Mouse (Mus musculus) midbrain, embryonic 10.5 days (tissue): ENCODE results near the gene Prima1. TPM values are rescaled to one million over a fixed set of nuclear protein-coding genes. Genes with fewer than 3 reads are reported as not detected.

Experiments used
- DNase-seq: peaks from one replicate; pipeline ENCODE4 v3.0.0-alpha.2; 2017; ENCODE audit warnings: low spot score
- H3K27ac ChIP-seq: fragments of 300-500 bp; sonication (generic); replicated peaks from 2 replicates; pipeline ENCODE4 v1.5.1; 2016; ENCODE audit warnings: mild to moderate bottlenecking
- H3K27me3 ChIP-seq: fragments of 300-500 bp; sonication (generic); 2 replicates; pipeline ENCODE4 v1.6.1; 2016; ENCODE audit warnings: low read depth, mild to moderate bottlenecking; ENCODE audit not compliant: poor library complexity, severe bottlenecking
- H3K36me3 ChIP-seq: fragments of 300-500 bp; sonication (generic); 2 replicates; pipeline ENCODE4 v1.6.1; 2016; ENCODE audit warnings: mild to moderate bottlenecking, moderate library complexity
- H3K4me1 ChIP-seq: fragments of 300-500 bp; sonication (generic); 2 replicates; pipeline ENCODE4 v1.6.1; 2016
- H3K4me3 ChIP-seq: fragments of 300-500 bp; sonication (generic); 2 replicates; pipeline ENCODE4 v1.5.1; 2016; ENCODE audit warnings: mild to moderate bottlenecking, moderate library complexity
- H3K9me3 ChIP-seq: fragments of 300-500 bp; sonication (generic); replicated peaks from 2 replicates; pipeline ENCODE4 v1.6.1; 2016; ENCODE audit warnings: mild to moderate bottlenecking
- WGBS: fragments of 180-500 bp; shearing (Covaris S2); methylation state at CpG from one replicate; pipeline ENCODE4 v1.1.7; 2016; 5-methylcytosine and 5-hydroxymethylcytosine counted together
- polyA plus RNA-seq: library from polyadenylated mRNA; unstranded; fragments of >200 nt; fragmentation: Nextera tagmentation; extraction: Ambion mirVana; gene quantifications from 2 replicates; pipeline ENCODE4 v1.2.1, GENCODE M21; 2016

The Prima1 gene
- polyA plus RNA-seq, 1 experiment from 2014 or later = 1.5 TPM

DNA sequence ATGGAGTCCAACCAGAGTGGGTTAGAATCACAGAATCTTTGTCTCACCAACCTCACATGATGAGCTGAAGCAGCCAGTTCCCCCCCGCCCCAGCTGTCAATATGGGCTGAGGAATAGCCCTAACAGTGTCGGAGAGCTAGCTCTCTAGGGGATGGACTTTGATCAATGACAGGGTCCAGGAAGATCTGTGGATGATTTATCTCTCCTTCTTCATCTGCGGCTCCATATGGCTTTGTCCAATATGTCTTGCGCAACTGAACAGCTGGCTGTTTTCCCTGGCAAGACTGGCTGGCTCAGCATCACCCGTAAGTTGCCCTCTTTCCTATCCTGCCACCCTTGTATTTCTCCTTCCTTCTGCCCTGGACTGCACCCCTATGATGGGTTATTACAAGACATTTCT lies 9.2 kb upstream of the Prima1 start:
- Histone ChIP-seq H3K4me1 (peaks cover 5% of the 10 kb centered on the region; the same call in 1 of the 2 replicates), H3K9me3 (no peaks in the 10 kb centered on the region), H3K27me3 (no peaks in the 10 kb centered on the region; the same call in 1 of the 2 replicates), H3K27ac (no peak overlapping the region), H3K4me3 (no peak overlapping the region), H3K36me3 (no peaks in the 10 kb centered on the region)
- 94% methylated on average over 5 of the region's 5 CpGs for WGBS
- no peak for DNase-seq

GRCm38 (mm10) chr12:103250333-103250732 lies 8.4 kb upstream of the Prima1 start:
- Histone ChIP-seq H3K36me3 (no peaks in the 10 kb centered on the region), H3K27me3 (peaks cover 3% of the 10 kb centered on the region; the same call in 1 of the 2 replicates), H3K4me3 (no peak overlapping the region), H3K27ac (no peak overlapping the region), H3K9me3 (no peaks in the 10 kb centered on the region), H3K4me1 (peaks cover 5% of the 10 kb centered on the region; the same call in 1 of the 2 replicates)
- 85% methylated on average over 6 of the region's 6 CpGs for WGBS
- no peak for DNase-seq

DNA sequence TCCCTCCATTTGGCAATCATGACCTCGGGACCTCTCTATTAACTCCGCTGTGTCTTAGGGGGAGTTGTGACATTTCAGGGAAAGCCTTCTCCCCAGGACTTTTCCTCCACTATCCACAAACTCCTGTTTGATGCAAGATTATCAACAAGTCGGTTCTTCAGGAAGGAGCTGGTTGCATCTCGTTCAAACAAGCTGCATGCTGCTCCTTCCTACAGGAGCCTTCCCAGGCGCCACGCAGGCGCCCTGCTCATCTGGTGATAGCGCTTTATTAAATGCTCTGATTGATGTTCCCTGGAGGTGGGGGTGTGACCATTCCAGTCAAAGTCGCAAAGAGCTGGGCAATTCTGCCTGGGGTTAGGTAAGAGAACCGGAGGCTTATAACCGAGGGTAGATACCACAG lies 1.1 kb upstream of the Prima1 start:
- no peak for DNase-seq
- 8% methylated on average over 11 of the region's 11 CpGs for WGBS
- H3K27me3 ChIP-seq = peaks cover 67% of the 10 kb centered on the region

GRCm38 (mm10) chr12:103242591-103243025 lies 658 bp upstream of the Prima1 start:
- Histone ChIP-seq H3K4me1 (peaks cover 45% of the 10 kb centered on the region), H3K4me3 (peak overlapping the region; percentile 69), H3K9me3 (no peaks in the 10 kb centered on the region), H3K27ac (peak overlapping the region; percentile 92), H3K36me3 (no peaks in the 10 kb centered on the region), H3K27me3 (peaks cover 67% of the 10 kb centered on the region)
- under 1% methylated on average over 34 of the region's 34 CpGs for WGBS
- DNase-seq = peak; percentile 66

More for the DNA sequence above, 1.1 kb upstream of the Prima1 start:
- Histone ChIP-seq H3K27ac (peak overlapping the region; percentile 92), H3K4me3 (peak overlapping the region; percentile 69), H3K9me3 (no peaks in the 10 kb centered on the region), H3K36me3 (no peaks in the 10 kb centered on the region), H3K4me1 (peaks cover 45% of the 10 kb centered on the region)

DNA sequence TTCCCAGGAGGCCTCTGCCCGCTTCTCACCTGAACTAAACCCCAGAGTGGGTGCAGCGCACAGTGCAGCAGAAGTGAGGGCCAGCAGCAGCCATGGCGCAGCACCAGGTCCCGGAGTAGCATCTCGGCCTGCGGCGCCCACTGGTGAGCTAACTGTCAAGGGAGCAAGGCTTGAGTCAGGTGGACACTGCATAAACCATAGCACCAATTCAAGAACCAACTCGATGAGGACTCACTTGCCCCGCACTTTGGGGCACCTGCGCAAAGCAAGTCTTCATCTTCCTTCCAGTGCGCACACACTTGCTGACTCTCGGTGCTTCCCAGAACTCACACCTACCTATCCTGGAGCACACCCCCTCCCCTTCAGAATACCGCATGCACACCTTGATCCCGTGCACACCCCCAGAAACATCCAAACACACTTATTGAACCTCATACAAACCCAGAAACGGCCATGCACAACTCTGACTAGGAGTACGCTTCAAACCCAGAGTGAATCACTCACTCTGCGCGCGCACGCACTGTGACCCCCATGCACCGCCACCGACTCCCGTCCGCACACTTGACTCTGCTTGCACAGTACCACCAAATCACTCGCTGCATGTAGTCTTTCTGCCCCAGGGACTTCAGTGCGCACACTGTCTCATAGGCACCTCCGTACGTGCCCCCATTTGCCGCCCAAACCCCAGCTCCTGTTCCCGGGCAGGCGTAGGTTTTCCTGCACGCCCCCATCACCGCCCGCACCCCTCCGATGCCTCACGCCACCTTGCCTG lies 453 bp downstream of the Prima1 start:
- H3K9me3 ChIP-seq = no peaks in the 10 kb centered on the region
- peaks cover 67% of the 10 kb centered on the region for H3K27me3 ChIP-seq
- peak; percentile 21 for DNase-seq
- 8% methylated on average over 36 of the region's 36 CpGs for WGBS
- H3K4me3 ChIP-seq = peak overlapping the region; percentile 69
- H3K4me1 ChIP-seq = peaks cover 43% of the 10 kb centered on the region
- H3K36me3 ChIP-seq = no peaks in the 10 kb centered on the region
- peak overlapping the region; percentile 92 for H3K27ac ChIP-seq

DNA sequence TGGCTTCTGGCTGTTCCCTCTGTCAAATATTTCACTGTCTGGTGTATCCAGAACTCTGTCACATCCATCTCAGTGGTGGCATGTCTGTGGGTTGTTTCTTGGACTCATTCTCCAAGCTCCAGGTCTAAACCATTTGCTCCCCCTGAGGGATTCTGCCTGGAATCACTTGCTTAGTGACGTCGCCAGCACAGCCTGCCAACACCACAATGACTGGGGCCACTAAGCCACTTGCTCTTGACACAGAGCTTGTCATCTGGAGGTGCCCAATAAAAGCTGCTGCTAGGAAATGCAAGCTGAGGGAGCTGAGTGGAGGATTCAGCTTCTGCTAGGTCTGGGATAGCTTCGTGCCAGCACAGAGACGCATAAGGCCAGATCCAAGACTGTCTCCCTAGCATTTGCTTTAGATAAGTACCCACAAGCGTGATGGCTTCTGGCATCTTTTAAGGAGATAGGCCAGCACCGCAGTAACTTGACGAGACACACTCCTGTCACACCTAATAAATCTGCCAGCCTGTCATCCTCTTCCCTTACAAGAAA lies 3.0 kb downstream of the Prima1 start:
- peaks cover 40% of the 10 kb centered on the region for H3K4me1 ChIP-seq
- no peaks in the 10 kb centered on the region for H3K36me3 ChIP-seq
- H3K27me3 ChIP-seq = peaks cover 50% of the 10 kb centered on the region
- no peak overlapping the region for H3K4me3 ChIP-seq
- no peak for DNase-seq
- no peaks in the 10 kb centered on the region for H3K9me3 ChIP-seq
- WGBS = 84% methylated on average over 7 of the region's 7 CpGs
- H3K27ac ChIP-seq = no peak overlapping the region

- H3K27ac ChIP-seq = no peak overlapping the region
- peaks cover 20% of the 10 kb centered on the region for H3K27me3 ChIP-seq
- no peak overlapping the region for H3K4me3 ChIP-seq
- H3K9me3 ChIP-seq = no peaks in the 10 kb centered on the region
- H3K36me3 ChIP-seq = peaks cover 4% of the 10 kb centered on the region; the same call in 1 of the 2 replicates
- 71% methylated on average over 2 of the region's 2 CpGs for WGBS
- no peak for DNase-seq
- peaks cover 17% of the 10 kb centered on the region for H3K4me1 ChIP-seq
These were observed 6.1 kb downstream of the Prima1 start for GRCm38 (mm10) chr12:103235856-103236255.

DNA sequence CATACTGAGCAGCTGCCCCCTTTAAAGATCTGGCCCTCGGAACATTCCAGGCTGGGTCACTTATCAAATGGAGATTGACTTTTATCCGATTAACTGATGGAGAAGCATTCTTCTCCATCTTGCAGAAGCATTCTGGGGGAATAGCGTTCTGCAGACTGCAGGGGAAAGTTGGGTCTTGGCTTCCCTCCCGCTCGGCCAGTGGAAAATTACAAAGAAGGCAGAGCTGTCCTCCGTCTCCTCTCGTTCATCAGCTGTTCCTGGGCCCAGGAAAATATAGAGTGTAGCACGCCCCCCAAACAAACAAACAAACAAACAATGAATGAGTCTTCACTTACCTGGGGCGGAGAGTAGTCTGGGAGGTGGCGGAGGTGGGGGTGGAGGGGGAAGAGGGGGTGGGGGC lies 6.7 kb downstream of the Prima1 start:
- H3K27me3 ChIP-seq = peaks cover 14% of the 10 kb centered on the region
- peaks cover 4% of the 10 kb centered on the region; the same call in 1 of the 2 replicates for H3K36me3 ChIP-seq
- H3K27ac ChIP-seq = no peak overlapping the region
- no peak overlapping the region for H3K4me3 ChIP-seq
- no peak for DNase-seq
- WGBS = 82% methylated on average over 10 of the region's 10 CpGs
- peaks cover 11% of the 10 kb centered on the region for H3K4me1 ChIP-seq
- H3K9me3 ChIP-seq = no peaks in the 10 kb centered on the region

DNA sequence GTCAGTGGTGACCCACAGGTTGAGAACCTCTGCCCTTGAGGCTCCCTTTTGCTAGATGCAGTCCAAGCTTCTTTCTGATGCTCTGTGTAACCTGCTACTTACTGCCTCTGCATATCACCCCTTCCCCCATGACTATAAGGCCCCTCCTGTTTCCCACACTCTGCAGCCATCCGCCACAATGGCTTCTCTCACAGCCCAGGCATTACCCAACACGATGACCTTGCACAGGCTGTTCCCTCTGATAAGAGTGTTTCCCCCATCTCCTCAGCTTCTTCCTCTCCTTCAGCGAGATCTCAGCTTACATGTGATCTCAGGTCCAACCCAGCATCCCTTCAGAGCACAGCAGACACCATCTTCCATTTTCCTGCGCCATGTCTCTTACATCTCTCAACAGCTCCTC lies 12.9 kb downstream of the Prima1 start:
- DNase-seq = no peak
- H3K9me3 ChIP-seq = no peaks in the 10 kb centered on the region
- H3K4me1 ChIP-seq = peaks cover 2% of the 10 kb centered on the region; the same call in 1 of the 2 replicates
- H3K27me3 ChIP-seq = no peaks in the 10 kb centered on the region
- H3K4me3 ChIP-seq = no peak overlapping the region
- 82% methylated on average over 4 of the region's 4 CpGs for WGBS
- no peak overlapping the region for H3K27ac ChIP-seq
- H3K36me3 ChIP-seq = peaks cover 13% of the 10 kb centered on the region; the same call in 1 of the 2 replicates

GRCm38 (mm10) chr12:103226121-103226520 lies 15.8 kb downstream of the Prima1 start:
- H3K27me3 ChIP-seq = no peaks in the 10 kb centered on the region
- H3K4me3 ChIP-seq = no peak overlapping the region
- 89% methylated on average over 4 of the region's 4 CpGs for WGBS
- no peak overlapping the region for H3K27ac ChIP-seq
- DNase-seq = no peak
- no peaks in the 10 kb centered on the region for H3K9me3 ChIP-seq
- peaks cover 9% of the 10 kb centered on the region; the same call in 1 of the 2 replicates for H3K36me3 ChIP-seq
- H3K4me1 ChIP-seq = peaks cover 2% of the 10 kb centered on the region; the same call in 1 of the 2 replicates

DNA sequence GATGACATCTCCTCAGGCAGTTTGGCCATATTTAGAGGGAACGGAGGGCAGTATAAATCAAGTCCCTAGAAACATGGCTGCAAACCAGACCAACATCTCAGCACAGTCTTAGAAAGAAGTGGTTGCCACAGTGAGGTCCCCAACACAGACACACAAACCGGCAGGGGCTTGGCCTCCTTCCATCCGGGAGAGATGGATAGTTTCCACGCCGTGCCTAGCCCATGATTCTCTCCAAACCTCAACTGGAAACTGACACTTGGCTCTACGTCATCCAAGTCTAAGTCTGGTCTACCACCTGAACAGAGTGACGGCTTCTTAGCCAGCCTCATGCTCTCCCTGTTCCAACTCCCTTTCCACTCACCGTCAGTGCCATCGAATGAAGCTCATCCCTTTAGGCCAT lies 18.3 kb downstream of the Prima1 start:
- Histone ChIP-seq H3K27ac (no peak overlapping the region), H3K4me1 (peaks cover 2% of the 10 kb centered on the region; the same call in 1 of the 2 replicates), H3K27me3 (no peaks in the 10 kb centered on the region), H3K36me3 (peaks cover 9% of the 10 kb centered on the region; the same call in 1 of the 2 replicates), H3K9me3 (no peaks in the 10 kb centered on the region), H3K4me3 (no peak overlapping the region)
- DNase-seq = no peak
- 90% methylated on average over 9 of the region's 9 CpGs for WGBS

DNA sequence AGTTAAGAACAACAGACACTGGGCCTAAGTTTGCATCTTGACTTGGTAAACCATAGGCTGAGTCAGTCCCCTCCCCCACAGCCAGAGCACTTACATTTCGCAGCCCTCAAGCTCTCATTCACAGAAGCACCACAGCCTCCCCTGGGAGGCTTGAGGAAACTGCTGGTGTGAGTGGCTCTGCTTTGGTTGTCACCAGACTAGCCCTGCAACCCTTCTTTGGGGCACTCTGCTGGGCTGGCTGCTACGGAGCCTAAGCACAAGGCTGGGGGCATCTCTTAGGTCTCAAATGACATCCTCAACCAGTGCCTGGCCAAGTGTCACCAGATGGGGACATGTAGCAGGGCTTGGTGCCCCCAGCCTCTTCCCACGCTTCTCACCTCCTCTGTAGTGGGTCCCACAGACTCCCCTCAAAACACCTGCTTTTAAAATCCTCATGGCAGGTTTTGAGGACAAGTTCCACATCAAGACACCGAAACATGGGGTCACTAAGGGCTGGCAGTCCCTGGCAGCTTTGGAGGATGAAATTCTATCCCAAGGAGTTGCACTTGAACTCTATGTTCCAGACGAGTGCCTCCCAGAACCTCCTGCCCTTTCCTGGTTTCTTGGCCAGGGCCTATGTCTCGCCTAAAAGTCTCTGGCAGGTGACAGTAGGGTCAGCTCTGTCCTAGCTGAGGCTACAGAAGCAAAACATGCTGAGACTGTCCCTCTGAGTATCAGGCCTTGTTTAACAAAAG lies 25.9 kb downstream of the Prima1 start:
- Histone ChIP-seq H3K27ac (no peak overlapping the region), H3K27me3 (no peaks in the 10 kb centered on the region), H3K36me3 (peaks cover 10% of the 10 kb centered on the region; the same call in 1 of the 2 replicates), H3K4me1 (peaks cover 5% of the 10 kb centered on the region; the same call in 1 of the 2 replicates), H3K4me3 (no peak overlapping the region), H3K9me3 (no peaks in the 10 kb centered on the region)
- DNase-seq = no peak
- 77% methylated on average over 6 of the region's 6 CpGs for WGBS
